Mouse (Mus musculus): Measurements from ENCODE around the gene Hps5. TPM values are rescaled to one million over a fixed set of nuclear protein-coding genes. Genes with fewer than 3 reads are reported as not detected.

Hps5 gene
- total and polyA plus RNA-seq, 3 experiments = 17.8 to 26.0 (median 20.8) TPM

- TF ChIP-seq HCFC1 (IDR thresholded peaks at IDR 0.05; ENCODE audit: low read depth, low read length) (no peak), CTCF (conservative IDR thresholded peaks at IDR 0.05 in 1 of 2, IDR thresholded peaks at IDR 0.05 in 1 of 2; ENCODE audit: low read depth in 2 of 2, low read length in 2 of 2) (no peak), EP300 (IDR thresholded peaks at IDR 0.05; ENCODE audit: low read length) (no peak), JUND (conservative IDR thresholded peaks at IDR 0.05; ENCODE audit: low read depth, low read length) (no peak)
Observed at GRCm38 (mm10) chr7:46796779-46797178, 915 bp upstream of the Hps5 start (continued).

GRCm38 (mm10) chr7:46796206-46796679, 379 bp upstream of the Hps5 start:
- in situ Hi-C loops (cut with MboI; ENCODE audit: low pct_ligation_motif_present, low pct_unique_long_range_greater_than_20kb, low sequenced_read_pairs) = loop anchor here (5.0 kb wide), 1 partner anchor 51 kb away; no protein-coding TSS in a partner anchor
- dilution Hi-C loops (cut with MboI; ENCODE audit: extremely low pct_ligation_motif_present, extremely low pct_unique_long_range_greater_than_20kb, low sequenced_read_pairs) = no loop called here
- Histone ChIP-seq H3K27ac (ENCODE audit: insufficient read depth, low read depth) (peak overlapping the region; percentile 71), H3K27me3 (replicated peaks) (no peaks in the 10 kb centered on the region), H3K36me3 (replicated peaks in 1 of 2; ENCODE audit: control insufficient read depth in 1 of 2, insufficient read depth in 1 of 2, low read length in 1 of 2) (peaks cover 3 to 23% of the 10 kb centered on the region in 2 experiments), H3K4me3 (replicated peaks in 1 of 3; ENCODE audit: low read depth in 2 of 3, low read length in 2 of 3, poor library complexity in 1 of 3) (peak overlapping the region; percentile 89 to 95 (median 94)), H3K4me1 (ENCODE audit: control insufficient read depth in 1 of 2, insufficient read depth in 2 of 2) (peaks cover 2 to 26% of the 10 kb centered on the region in 2 experiments; a peak in 2 of 4 replicates), H3K4me2 (ENCODE audit: insufficient read depth, low read depth, poor library complexity, severe bottlenecking) (peak overlapping the region; percentile 100), H3K9me3 (replicated peaks; ENCODE audit: low read length) (no peaks in the 10 kb centered on the region), H3K9ac (ENCODE audit: insufficient read depth, low read depth) (peak overlapping the region; percentile 72), H3K79me2 (replicated peaks; ENCODE audit: control insufficient read depth, extremely low read depth, insufficient read depth, poor library complexity, severe bottlenecking) (peaks cover 47% of the 10 kb centered on the region)
- no peak for DNase-seq (ENCODE audit: extremely low read depth)
- TF ChIP-seq RCOR1 (conservative IDR thresholded peaks at IDR 0.05; ENCODE audit: low read depth, low read length) (no peak), CHD1 (IDR thresholded peaks at IDR 0.05; ENCODE audit: low read depth, low read length) (0 out of 2 replicates have a peak, but pooled peaks have one; percentile 0)

- in situ Hi-C loops (cut with MboI; ENCODE audit: low pct_ligation_motif_present, low pct_unique_long_range_greater_than_20kb, low sequenced_read_pairs) = no loop called here
- H3K4me3 ChIP-seq (replicated peaks in 1 of 3; ENCODE audit: low read depth in 2 of 3, low read length in 2 of 3, poor library complexity in 1 of 3) = no peak overlapping the region
- H3K4me2 ChIP-seq (ENCODE audit: insufficient read depth, low read depth, poor library complexity, severe bottlenecking) = no peak overlapping the region
- peaks cover 0 to 22% of the 10 kb centered on the region in 2 experiments; a peak in 2 of 4 replicates for H3K4me1 ChIP-seq (ENCODE audit: control insufficient read depth in 1 of 2, insufficient read depth in 2 of 2)
- no peaks in the 10 kb centered on the region for H3K9me3 ChIP-seq (replicated peaks; ENCODE audit: low read length)
- H3K79me2 ChIP-seq (replicated peaks; ENCODE audit: control insufficient read depth, extremely low read depth, insufficient read depth, poor library complexity, severe bottlenecking) = peaks cover 35% of the 10 kb centered on the region
- TF ChIP-seq ELF1 (IDR thresholded peaks at IDR 0.05; ENCODE audit: low read depth, low read length) (no peak), BHLHE40 (IDR thresholded peaks at IDR 0.05; ENCODE audit: low read depth, low read length) (no peak), NRF1 (IDR thresholded peaks at IDR 0.05; ENCODE audit: low read depth, low read length) (no peak), HCFC1 (IDR thresholded peaks at IDR 0.05; ENCODE audit: low read depth, low read length) (no peak), NELFE (IDR thresholded peaks at IDR 0.05; ENCODE audit: low read depth, low read length) (no peak), IRF4 (IDR thresholded peaks at IDR 0.05; ENCODE audit: low read depth, low read length) (no peak), JUN (IDR thresholded peaks at IDR 0.05; ENCODE audit: insufficient read depth, low read depth, low read length) (no peak), USF2 (conservative IDR thresholded peaks at IDR 0.05; ENCODE audit: low read depth, low read length) (no peak)
- no peak overlapping the region for H3K9ac ChIP-seq (ENCODE audit: insufficient read depth, low read depth)
- no peaks in the 10 kb centered on the region for H3K27me3 ChIP-seq (replicated peaks)
- H3K36me3 ChIP-seq (replicated peaks in 1 of 2; ENCODE audit: control insufficient read depth in 1 of 2, insufficient read depth in 1 of 2, low read length in 1 of 2) = peaks cover 8 to 23% of the 10 kb centered on the region in 2 experiments
- dilution Hi-C loops (cut with MboI; ENCODE audit: extremely low pct_ligation_motif_present, extremely low pct_unique_long_range_greater_than_20kb, low sequenced_read_pairs) = no loop called here
- DNase-seq (ENCODE audit: extremely low read depth) = no peak
- H3K27ac ChIP-seq (ENCODE audit: insufficient read depth, low read depth) = no peak overlapping the region
Observed at GRCm38 (mm10) chr7:46793871-46794270, 2.0 kb downstream of the Hps5 start.
